8 mouse cellular contexts compared by ENCODE assay signal in genomic region chr1:74771931-74772620, GRCm38 (mm10). TPM values are rescaled to one million over a fixed set of nuclear protein-coding genes. Genes with fewer than 3 reads are reported as not detected.
DNase-seq lines count a peak whose midpoint lies in the region; ATAC-seq and TF ChIP-seq lines count a peak whose summit lies in the region.

No protein-coding gene starts in this region.

- peak overlapping the region; percentile 56 for H3K9ac ChIP-seq in hindbrain, embryonic 12.5 days

- no peak for DNase-seq in lung, adult 2 months
- DNase-seq in lung, postnatal 25 days (ENCODE audit: low spot score) = no peak
- peak; percentile 61 for DNase-seq in midbrain, embryonic 10.5 days (ENCODE audit: low spot score)
- DNase-seq in ovary, postnatal 14 days (ENCODE audit: low spot score) = no peak
- DNase-seq in embryo, embryonic 10 days (ENCODE audit: low spot score) = no peak
- DNase-seq in cerebellum, postnatal 4 days (ENCODE audit: low spot score in 2 of 2) = no peak

- peak overlapping the region; percentile 95 for H3K4me2 ChIP-seq in hindbrain, embryonic 12.5 days (replicated peaks)

- no peaks in the 10 kb centered on the region for H3K36me3 ChIP-seq in hindbrain, embryonic 12.5 days
- H3K36me3 ChIP-seq in midbrain, embryonic 10.5 days = no peaks in the 10 kb centered on the region

- TF ChIP-seq CTCF in lung, adult 2 months (IDR thresholded peaks at IDR 0.05; ENCODE audit: insufficient read depth, low read length) = no peak

- H3K27me3 ChIP-seq in hindbrain, embryonic 12.5 days = peaks cover 99% of the 10 kb centered on the region
- H3K27me3 ChIP-seq in midbrain, embryonic 10.5 days (ENCODE audit: low read depth, poor library complexity, severe bottlenecking) = peaks cover 100% of the 10 kb centered on the region

- H3K27ac ChIP-seq in brown adipose tissue, adult 24 weeks (replicated peaks; ENCODE audit: low read depth, low read length) = no peak overlapping the region
- no peak overlapping the region for H3K27ac ChIP-seq in hindbrain, embryonic 12.5 days
- 0 out of 2 replicates have a peak overlapping the region, but pooled peaks have one; percentile 49 for H3K27ac ChIP-seq in midbrain, embryonic 10.5 days (replicated peaks)

- peak overlapping the region; percentile 32 for H3K4me3 ChIP-seq in lung, adult 2 months (replicated peaks; ENCODE audit: extremely low read depth, low read depth, low read length)
- peak overlapping the region; percentile 52 for H3K4me3 ChIP-seq in brown adipose tissue, adult 24 weeks (ENCODE audit: insufficient read depth, low read depth, low read length)
- peak overlapping the region; percentile 51 for H3K4me3 ChIP-seq in hindbrain, embryonic 12.5 days
- peak overlapping the region; percentile 58 for H3K4me3 ChIP-seq in midbrain, embryonic 10.5 days

- 1% methylated on average over 47 of the region's 51 CpGs for WGBS in lung, adult 2 months
- under 1% methylated on average over 48 of the region's 51 CpGs for WGBS in hindbrain, embryonic 12.5 days
- WGBS in midbrain, embryonic 10.5 days = under 1% methylated on average over 48 of the region's 51 CpGs

- TF ChIP-seq POLR2A in lung, adult 2 months (IDR thresholded peaks at IDR 0.05; ENCODE audit: borderline replicate concordance, extremely low read depth, low read depth, low read length) = no peak

- peaks cover 15% of the 10 kb centered on the region; the same call in 1 of the 2 replicates for H3K4me1 ChIP-seq in lung, adult 2 months (ENCODE audit: control insufficient read depth, insufficient read depth, low read length)
- H3K4me1 ChIP-seq in brown adipose tissue, adult 24 weeks (ENCODE audit: control insufficient read depth, insufficient read depth, insufficient read length, low read length) = no peaks in the 10 kb centered on the region; the same call in 1 of the 2 replicates
- H3K4me1 ChIP-seq in hindbrain, embryonic 12.5 days = peaks cover 25% of the 10 kb centered on the region
- H3K4me1 ChIP-seq in midbrain, embryonic 10.5 days = peaks cover 64% of the 10 kb centered on the region

- no peak for ATAC-seq in hindbrain, embryonic 12.5 days (ENCODE audit: low FRiP score)

- H3K9me3 ChIP-seq in hindbrain, embryonic 12.5 days (replicated peaks) = no peaks in the 10 kb centered on the region
- H3K9me3 ChIP-seq in midbrain, embryonic 10.5 days (replicated peaks) = no peaks in the 10 kb centered on the region

RNA-seq across cellular contexts. Expression of gene Wnt6, which starts 0.4 kb away (rescaled TPM):
- polyA plus RNA-seq in lung, adult 2 months (2012; rRNA removed) = 0.55 and 0.65 TPM in 2 replicates
- not detected in 2 replicates for polyA plus RNA-seq in brown adipose tissue, adult 24 weeks (2012; ENCODE audit: insufficient read depth, insufficient read length, missing spikeins)
- 9.6 and 11.4 TPM in 2 replicates for polyA plus RNA-seq in hindbrain, embryonic 12.5 days (2016; fragmentation: Nextera tagmentation; extraction: Ambion mirVana)
- polyA plus RNA-seq in midbrain, embryonic 10.5 days (2016; fragmentation: Nextera tagmentation; extraction: Ambion mirVana) = 8.7 and 11.0 TPM in 2 replicates

RNA-seq across cellular contexts. Expression of gene Wnt10a, which starts 19.2 kb away (rescaled TPM):
- 0.08 and 2.6 TPM in 2 replicates for polyA plus RNA-seq in lung, adult 2 months (2012; rRNA removed)
- not detected in 2 replicates for polyA plus RNA-seq in brown adipose tissue, adult 24 weeks (2012; ENCODE audit: insufficient read depth, insufficient read length, missing spikeins)
- 1.2 and 2.3 TPM in 2 replicates for polyA plus RNA-seq in hindbrain, embryonic 12.5 days (2016; fragmentation: Nextera tagmentation; extraction: Ambion mirVana)
- polyA plus RNA-seq in midbrain, embryonic 10.5 days (2016; fragmentation: Nextera tagmentation; extraction: Ambion mirVana) = 0.85 and 1.3 TPM in 2 replicates

RNA-seq across cellular contexts. Expression of gene Prkag3, which starts 23.1 kb away (rescaled TPM):
- 5.9 and 11.4 TPM in 2 replicates for polyA plus RNA-seq in lung, adult 2 months (2012; rRNA removed)
- 0.59 and 1.3 TPM in 2 replicates for polyA plus RNA-seq in brown adipose tissue, adult 24 weeks (2012; ENCODE audit: insufficient read depth, insufficient read length, missing spikeins)
- 0.21 and 0.38 TPM in 2 replicates for polyA plus RNA-seq in hindbrain, embryonic 12.5 days (2016; fragmentation: Nextera tagmentation; extraction: Ambion mirVana)
- not detected in 2 replicates for polyA plus RNA-seq in midbrain, embryonic 10.5 days (2016; fragmentation: Nextera tagmentation; extraction: Ambion mirVana)

RNA-seq across cellular contexts. Expression of gene Cyp27a1, which starts 58.7 kb away (rescaled TPM):
- 16.9 and 25.4 TPM in 2 replicates for polyA plus RNA-seq in lung, adult 2 months (2012; rRNA removed)
- polyA plus RNA-seq in brown adipose tissue, adult 24 weeks (2012; ENCODE audit: insufficient read depth, insufficient read length, missing spikeins) = 40.2 and 90.5 TPM in 2 replicates
- polyA plus RNA-seq in hindbrain, embryonic 12.5 days (2016; fragmentation: Nextera tagmentation; extraction: Ambion mirVana) = 3.2 and 4.6 TPM in 2 replicates
- 6.7 and 6.9 TPM in 2 replicates for polyA plus RNA-seq in midbrain, embryonic 10.5 days (2016; fragmentation: Nextera tagmentation; extraction: Ambion mirVana)
